Mouse (Mus musculus) neural tube, embryonic 12.5 days (tissue): ENCODE measurements around the gene Oaf. TPM values are rescaled to one million over a fixed set of nuclear protein-coding genes. Genes with fewer than 3 reads are reported as not detected.

Source experiments
- ATAC-seq: fragments of 200-750 bp; cut with Nextera tagmentation; 2 replicates; pipeline ENCODE4 v1.8.0; 2017; ENCODE audit warnings: low read depth, mild to moderate bottlenecking, moderate TSS enrichment, moderate library complexity; ENCODE audit not compliant: low FRiP score
- H3K27ac ChIP-seq: fragments of 300-500 bp; sonication (generic); 2 replicates; pipeline ENCODE4 v1.5.1; 2016
- H3K27me3 ChIP-seq: fragments of 300-500 bp; sonication (generic); replicated peaks from 2 replicates; pipeline ENCODE4 v1.6.1; 2016; ENCODE audit warnings: mild to moderate bottlenecking
- H3K36me3 ChIP-seq: fragments of 300-500 bp; sonication (generic); 2 replicates; pipeline ENCODE4 v1.6.1; 2016; ENCODE audit warnings: mild to moderate bottlenecking
- H3K4me1 ChIP-seq: fragments of 300-500 bp; sonication (generic); 2 replicates; pipeline ENCODE4 v1.6.1; 2016
- H3K4me2 ChIP-seq: fragments of 300-500 bp; sonication (generic); replicated peaks from 2 replicates; pipeline ENCODE4 v1.6.1; 2016; ENCODE audit warnings: mild to moderate bottlenecking
- H3K4me3 ChIP-seq: fragments of 300-500 bp; sonication (generic); 2 replicates; pipeline ENCODE4 v1.5.1; 2016
- H3K9ac ChIP-seq: fragments of 300-500 bp; sonication (generic); 2 replicates; pipeline ENCODE4 v1.6.1; 2016; ENCODE audit warnings: mild to moderate bottlenecking
- H3K9me3 ChIP-seq: fragments of 300-500 bp; sonication (generic); 2 replicates; pipeline ENCODE4 v1.6.1; 2016; ENCODE audit warnings: mild to moderate bottlenecking
- WGBS: fragments of 180-500 bp; shearing (Covaris S2); methylation state at CpG from one replicate; pipeline ENCODE4 v1.1.7; 2016; 5-methylcytosine and 5-hydroxymethylcytosine counted together
- polyA plus RNA-seq: library from polyadenylated mRNA; unstranded; fragments of >200 nt; fragmentation: Nextera tagmentation; extraction: Ambion mirVana; gene quantifications from 2 replicates; pipeline ENCODE4 v1.2.1, GENCODE M21; 2016

The Oaf gene
- polyA plus RNA-seq, result 37.2 and 40.0 TPM in 2 replicates

DNA sequence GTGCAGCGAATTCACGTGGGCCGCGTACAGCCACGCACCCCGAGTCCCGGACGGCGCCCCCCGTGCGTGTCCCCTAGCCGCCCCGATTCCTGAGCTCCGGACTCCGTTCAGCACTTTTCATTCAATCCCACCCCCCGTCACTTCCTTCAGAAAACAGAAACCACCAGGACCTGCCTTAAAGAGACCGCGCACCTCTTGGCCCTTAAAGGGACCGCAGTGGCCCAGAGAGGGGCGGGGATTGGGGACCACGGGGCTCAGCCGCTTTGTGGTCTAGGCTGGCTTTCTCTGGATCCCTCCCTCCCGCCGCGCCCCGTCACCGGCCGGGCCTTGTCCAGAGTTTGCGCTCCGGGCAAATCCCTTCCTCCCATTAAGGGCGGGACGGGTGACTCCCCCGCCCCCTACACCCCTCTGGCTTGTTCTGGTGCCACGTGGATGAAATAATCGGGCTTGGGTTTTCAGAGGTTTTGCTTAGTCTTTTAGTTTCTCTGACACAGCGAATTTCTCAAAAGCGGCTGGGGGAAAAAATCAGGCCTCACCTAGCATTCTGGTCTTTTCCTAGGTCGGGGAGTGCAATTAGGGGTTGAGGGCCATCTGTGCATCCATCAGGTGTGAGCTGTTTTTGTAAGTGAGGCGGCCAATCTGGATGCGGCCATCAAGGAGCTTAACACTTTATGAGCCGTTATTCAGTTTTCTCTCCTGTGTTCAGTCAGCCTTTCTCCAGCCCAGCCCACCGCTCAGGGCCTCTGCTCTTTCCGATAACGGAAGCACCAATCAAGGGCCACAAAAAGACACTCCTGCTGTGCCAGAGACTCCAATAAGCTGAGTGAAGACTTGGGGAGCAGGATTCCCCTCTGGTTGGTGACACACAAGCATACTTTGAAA, at the start of gene Oaf:
Oaf (minus strand) TSS at position 200 of the 882 bp plus-strand sequence.
- Histone ChIP-seq H3K36me3 (no peaks in the 10 kb centered on the region), H3K4me1 (peaks cover 17% of the 10 kb centered on the region), H3K4me3 (peak within 1 kb of the TSS; percentile 69), H3K27me3 (peaks cover 31% of the 10 kb centered on the region), H3K4me2 (peak within 1 kb of the TSS; percentile 83), H3K9me3 (no peaks in the 10 kb centered on the region), H3K9ac (peak within 1 kb of the TSS; percentile 67), H3K27ac (peak within 1 kb of the TSS; percentile 37; the same call in 1 of the 2 replicates)
- 2% methylated on average over 44 of the region's 44 CpGs for WGBS
- ATAC-seq, result peak; percentile 76

GRCm38 (mm10) chr9:43286870-43287269, 47.2 kb upstream of the Oaf start:
- H3K27ac ChIP-seq, result no peak overlapping the region
- H3K27me3 ChIP-seq, result 0 out of 2 replicates have a peak, but pooled peaks cover 3% of the 10 kb centered on the region
- H3K4me1 ChIP-seq, result peaks cover 7% of the 10 kb centered on the region
- ATAC-seq, result 0 out of 2 replicates have a peak, but pooled peaks have one; percentile 22
- H3K4me2 ChIP-seq, result peak overlapping the region; percentile 52
- 0 out of 2 replicates have a peak overlapping the region, but pooled peaks have one; percentile 27 for H3K9ac ChIP-seq
- no peak overlapping the region for H3K4me3 ChIP-seq
- H3K9me3 ChIP-seq, result no peaks in the 10 kb centered on the region
- H3K36me3 ChIP-seq, result no peaks in the 10 kb centered on the region
- WGBS, result under 1% methylated on average over 20 of the region's 20 CpGs

- Histone ChIP-seq H3K4me2 (no peak overlapping the region), H3K4me3 (no peak overlapping the region), H3K27me3 (0 out of 2 replicates have a peak, but pooled peaks cover 3% of the 10 kb centered on the region), H3K27ac (no peak overlapping the region), H3K4me1 (peaks cover 7% of the 10 kb centered on the region), H3K9ac (no peak overlapping the region), H3K9me3 (no peaks in the 10 kb centered on the region), H3K36me3 (no peaks in the 10 kb centered on the region)
- WGBS, result 95% methylated on average over 4 of the region's 4 CpGs
- no peak for ATAC-seq
Observed at GRCm38 (mm10) chr9:43285281-43285680, 45.6 kb upstream of the Oaf start.

GRCm38 (mm10) chr9:43284284-43284683, 44.6 kb upstream of the Oaf start:
- peak; percentile 84 for ATAC-seq
- 6% methylated on average over 6 of the region's 6 CpGs for WGBS

GRCm38 (mm10) chr9:43273735-43274134, 34.0 kb upstream of the Oaf start:
- peaks cover 45% of the 10 kb centered on the region for H3K27me3 ChIP-seq
- H3K27ac ChIP-seq, result no peak overlapping the region
- no peak overlapping the region for H3K9ac ChIP-seq
- peaks cover 14% of the 10 kb centered on the region; the same call in 1 of the 2 replicates for H3K4me1 ChIP-seq
- ATAC-seq, result no peak
- no peaks in the 10 kb centered on the region for H3K36me3 ChIP-seq
- H3K9me3 ChIP-seq, result no peaks in the 10 kb centered on the region
- WGBS, result 84% methylated on average over 9 of the region's 9 CpGs
- no peak overlapping the region for H3K4me3 ChIP-seq
- H3K4me2 ChIP-seq, result no peak overlapping the region

More at GRCm38 (mm10) chr9:43284284-43284683, 44.6 kb upstream of the Oaf start:
- H3K4me2 ChIP-seq, result no peak overlapping the region
- H3K9me3 ChIP-seq, result no peaks in the 10 kb centered on the region
- H3K9ac ChIP-seq, result no peak overlapping the region
- H3K4me3 ChIP-seq, result no peak overlapping the region
- H3K27ac ChIP-seq, result no peak overlapping the region
- no peaks in the 10 kb centered on the region for H3K36me3 ChIP-seq
- H3K27me3 ChIP-seq, result 0 out of 2 replicates have a peak, but pooled peaks cover 3% of the 10 kb centered on the region
- H3K4me1 ChIP-seq, result peaks cover 7% of the 10 kb centered on the region

DNA sequence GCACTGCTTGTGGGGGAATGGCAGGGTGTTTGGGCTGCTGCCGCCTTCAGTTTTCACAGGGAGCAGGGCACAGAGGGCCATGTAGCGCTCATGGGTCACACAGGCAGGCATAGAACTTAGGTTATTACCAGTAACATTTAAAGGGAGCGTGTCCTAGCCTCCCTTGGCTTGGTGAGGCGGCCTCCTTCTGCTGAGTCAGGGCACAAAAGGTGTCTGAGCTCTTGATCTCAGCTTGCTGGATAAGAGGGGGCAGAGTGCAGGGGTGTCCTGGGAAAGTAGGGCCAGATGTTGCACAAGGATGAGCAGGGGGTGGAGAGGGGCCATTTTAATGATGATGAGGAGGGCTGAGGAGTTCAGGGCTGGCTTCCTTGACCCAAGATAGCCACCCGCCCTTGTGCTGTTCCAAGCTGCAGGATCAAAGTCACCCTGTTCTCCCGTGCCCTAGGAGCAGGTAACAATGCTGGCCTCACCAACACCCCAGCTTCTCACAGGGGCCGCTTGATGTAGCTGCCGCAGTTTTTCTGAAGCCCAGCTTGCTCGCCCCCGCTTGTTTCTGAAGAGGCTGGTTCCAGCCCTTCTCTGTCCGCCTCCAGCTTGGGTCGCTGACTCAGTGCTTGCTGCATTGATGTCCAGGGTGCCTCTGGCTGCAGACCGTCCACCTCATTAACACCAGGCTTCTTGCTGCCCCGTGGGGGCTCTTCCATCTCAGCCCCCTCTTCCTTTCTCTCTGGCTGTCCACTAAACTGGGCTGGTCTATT, 32.2 kb upstream of the Oaf start:
- Histone ChIP-seq H3K9me3 (no peaks in the 10 kb centered on the region), H3K4me1 (peaks cover 14% of the 10 kb centered on the region; the same call in 1 of the 2 replicates), H3K4me2 (no peak overlapping the region), H3K9ac (no peak overlapping the region), H3K27me3 (peaks cover 45% of the 10 kb centered on the region), H3K4me3 (no peak overlapping the region), H3K27ac (no peak overlapping the region), H3K36me3 (no peaks in the 10 kb centered on the region)
- whole genome bisulfite sequencing, result 36% methylated on average over 14 of the region's 14 CpGs
- no peak for ATAC-seq

DNA sequence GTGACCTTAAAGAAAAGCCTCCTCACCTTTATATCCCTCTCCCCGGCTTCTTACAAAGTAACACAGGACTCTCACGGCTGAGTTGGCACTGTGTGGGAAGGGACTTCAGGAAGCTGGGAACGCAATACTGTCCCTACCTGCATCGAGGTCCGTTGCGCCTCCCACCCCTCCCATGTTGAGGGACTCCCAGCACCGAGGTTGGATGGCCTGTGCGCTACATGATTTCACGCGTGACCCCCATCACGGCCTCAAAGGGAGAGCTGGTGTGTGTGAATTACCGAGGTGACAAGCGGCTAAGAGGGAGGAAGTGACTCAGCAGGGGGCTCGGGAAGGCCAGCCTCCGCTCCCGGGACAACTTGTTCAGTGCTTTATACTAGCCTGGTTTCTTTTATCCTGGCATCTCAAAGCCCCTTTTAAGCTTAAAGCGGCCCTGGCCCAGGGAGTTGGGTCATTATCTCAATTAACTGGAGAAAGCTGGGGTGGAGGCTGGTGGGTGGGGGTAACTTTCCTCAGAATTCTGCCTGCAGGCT, 31.1 kb upstream of the Oaf start:
- ATAC-seq, result no peak
- Histone ChIP-seq H3K9ac (no peak overlapping the region), H3K4me3 (no peak overlapping the region), H3K27me3 (peaks cover 45% of the 10 kb centered on the region), H3K36me3 (no peaks in the 10 kb centered on the region), H3K27ac (no peak overlapping the region), H3K4me1 (peaks cover 14% of the 10 kb centered on the region; the same call in 1 of the 2 replicates), H3K4me2 (peak overlapping the region; percentile 45), H3K9me3 (no peaks in the 10 kb centered on the region)
- WGBS, result 2% methylated on average over 17 of the region's 17 CpGs

DNA sequence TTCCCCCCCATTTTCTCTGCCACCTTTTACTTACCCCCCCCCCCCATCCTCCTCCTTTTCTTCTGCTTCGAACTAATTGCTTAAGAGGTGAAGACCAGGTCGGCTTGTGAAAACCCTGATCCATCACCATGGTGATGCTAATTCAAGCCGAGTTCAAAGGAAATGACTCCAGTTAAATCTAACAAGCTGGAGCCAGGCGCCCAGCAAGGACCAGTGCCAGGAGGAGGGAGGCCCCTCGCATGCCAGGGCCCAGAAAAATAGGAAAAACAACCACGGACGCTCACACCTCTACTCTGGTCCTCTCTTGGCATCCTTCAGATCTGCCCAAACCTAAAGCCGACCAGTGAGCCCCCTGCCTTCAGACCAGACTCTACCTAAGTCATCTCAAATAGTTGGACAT, 29.5 kb upstream of the Oaf start:
- Histone ChIP-seq H3K27ac (no peak overlapping the region), H3K9me3 (no peaks in the 10 kb centered on the region), H3K4me3 (no peak overlapping the region), H3K27me3 (peaks cover 42% of the 10 kb centered on the region), H3K36me3 (no peaks in the 10 kb centered on the region), H3K4me2 (no peak overlapping the region), H3K4me1 (peaks cover 16% of the 10 kb centered on the region), H3K9ac (no peak overlapping the region)
- WGBS, result 5% methylated on average over 8 of the region's 8 CpGs
- ATAC-seq, result no peak

DNA sequence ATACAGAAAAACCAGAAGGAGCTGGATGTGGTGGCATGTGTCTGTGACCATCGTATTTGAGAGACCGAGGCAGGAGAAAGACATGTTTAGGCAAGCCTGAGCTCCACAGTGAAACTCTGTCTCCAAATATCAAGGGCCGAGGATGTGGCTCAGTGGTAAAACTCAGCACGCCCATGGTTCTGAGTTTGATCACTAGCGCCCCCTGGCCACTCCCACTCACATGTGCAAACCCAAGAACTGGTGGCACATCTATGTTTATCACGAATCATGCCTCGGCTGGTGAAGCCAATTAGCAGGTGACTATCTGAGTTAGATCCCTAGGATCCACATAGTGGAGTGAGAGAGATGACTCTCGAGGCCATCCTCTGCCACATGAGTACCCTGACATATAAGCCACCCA, 27.6 kb upstream of the Oaf start:
- H3K4me3 ChIP-seq, result no peak overlapping the region
- H3K4me2 ChIP-seq, result no peak overlapping the region
- no peaks in the 10 kb centered on the region for H3K36me3 ChIP-seq
- H3K27me3 ChIP-seq, result peaks cover 34% of the 10 kb centered on the region
- no peak overlapping the region for H3K27ac ChIP-seq
- H3K9ac ChIP-seq, result no peak overlapping the region
- H3K4me1 ChIP-seq, result peaks cover 24% of the 10 kb centered on the region
- no peaks in the 10 kb centered on the region for H3K9me3 ChIP-seq
- no peak for ATAC-seq
- 77% methylated on average over 8 of the region's 8 CpGs for WGBS

GRCm38 (mm10) chr9:43265194-43265593, 25.5 kb upstream of the Oaf start:
- Histone ChIP-seq H3K4me1 (peaks cover 16% of the 10 kb centered on the region), H3K9me3 (no peaks in the 10 kb centered on the region), H3K36me3 (no peaks in the 10 kb centered on the region), H3K4me2 (no peak overlapping the region), H3K9ac (no peak overlapping the region), H3K4me3 (no peak overlapping the region), H3K27me3 (peaks cover 12% of the 10 kb centered on the region), H3K27ac (no peak overlapping the region)
- WGBS, result 52% methylated on average over 9 of the region's 9 CpGs
- no peak for ATAC-seq

- Histone ChIP-seq H3K4me2 (no peak overlapping the region), H3K9me3 (no peaks in the 10 kb centered on the region), H3K4me1 (peaks cover 10% of the 10 kb centered on the region), H3K27me3 (peaks cover under 1% of the 10 kb centered on the region; the same call in 1 of the 2 replicates), H3K9ac (no peak overlapping the region), H3K36me3 (no peaks in the 10 kb centered on the region), H3K27ac (no peak overlapping the region), H3K4me3 (no peak overlapping the region)
- ATAC-seq, result no peak
- WGBS, result 6% methylated on average over 11 of the region's 11 CpGs
Observed at GRCm38 (mm10) chr9:43263946-43264451, 24.3 kb upstream of the Oaf start.
